Mouse (Mus musculus): ENCODE measurements at regions not wholly inside any gene's neighbourhood (a gene's known extent, or its start where the extent isn't known, plus 50 kb on each side); places are given as distances from the start of the nearest gene placed in this dataset.

DNA sequence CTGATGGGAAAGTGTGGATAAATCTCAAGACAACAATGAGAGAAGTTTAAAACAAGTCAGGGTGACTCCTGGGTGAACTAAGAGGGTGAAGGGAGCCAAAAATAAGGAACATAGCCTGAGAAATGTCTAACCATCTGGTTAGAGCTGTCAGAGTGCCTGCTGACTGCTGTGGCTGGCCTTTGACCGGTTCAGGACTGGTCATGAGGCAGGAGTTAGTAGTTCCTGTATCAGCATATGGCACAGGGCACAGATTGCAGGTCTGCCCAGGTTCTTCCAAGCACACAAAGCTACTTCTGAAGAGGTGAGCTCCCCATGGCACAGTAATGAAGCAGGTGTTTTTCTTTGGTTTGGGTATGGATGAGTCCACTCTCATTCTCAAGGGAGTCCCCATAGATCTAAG, 302.0 kb downstream of the Cd109 start:
- DNase-seq = no peak

DNA sequence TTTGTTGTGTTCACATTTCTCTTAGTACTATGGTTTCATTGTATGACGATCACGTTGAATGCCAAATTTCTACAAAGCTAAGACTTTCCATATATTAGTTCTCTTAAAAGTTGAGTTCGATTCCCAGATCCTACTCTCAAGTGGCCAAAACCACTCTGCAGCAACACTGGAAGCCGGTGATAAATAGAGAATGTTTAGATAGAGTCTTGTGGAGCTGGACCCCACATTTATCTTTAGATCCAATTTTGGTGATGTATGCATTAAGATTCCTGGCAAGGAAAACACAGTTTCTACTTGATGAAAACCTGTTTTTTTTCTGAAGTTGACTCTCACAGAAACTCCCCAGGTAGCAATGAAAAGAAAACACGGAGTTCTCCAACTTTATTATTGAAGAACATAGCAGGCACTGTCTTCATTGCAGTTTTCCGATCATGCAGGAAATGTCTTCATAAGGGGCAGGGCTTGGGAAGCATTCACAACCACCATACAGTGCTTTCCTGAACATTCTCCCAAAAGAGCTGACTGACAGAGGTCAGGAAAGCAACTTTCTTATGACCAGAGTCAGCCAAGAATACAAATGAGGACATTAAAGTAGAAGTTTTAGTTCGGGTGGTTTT, 310.7 kb downstream of the Cd109 start:
- no peak for DNase-seq

DNA sequence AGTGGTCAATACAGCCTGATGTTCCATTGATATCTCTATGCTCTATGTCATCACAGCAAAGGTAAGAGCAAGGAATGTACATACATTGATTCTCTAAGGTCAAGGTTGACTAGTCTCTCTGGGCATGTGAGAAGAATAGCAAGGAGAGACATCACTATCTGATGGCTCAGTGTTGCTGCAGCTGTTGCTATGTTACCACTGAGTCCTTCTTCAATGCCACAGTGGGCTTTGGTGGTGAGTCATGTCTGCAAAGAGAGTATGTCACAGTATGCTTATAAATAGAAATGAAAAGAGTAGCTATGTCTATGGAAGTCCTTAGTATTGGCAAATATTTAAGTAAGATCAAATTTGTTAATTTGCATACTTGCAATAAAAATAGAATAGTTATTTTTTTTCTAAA, 326.3 kb downstream of the Cd109 start:
- DNase-seq = no peak

DNA sequence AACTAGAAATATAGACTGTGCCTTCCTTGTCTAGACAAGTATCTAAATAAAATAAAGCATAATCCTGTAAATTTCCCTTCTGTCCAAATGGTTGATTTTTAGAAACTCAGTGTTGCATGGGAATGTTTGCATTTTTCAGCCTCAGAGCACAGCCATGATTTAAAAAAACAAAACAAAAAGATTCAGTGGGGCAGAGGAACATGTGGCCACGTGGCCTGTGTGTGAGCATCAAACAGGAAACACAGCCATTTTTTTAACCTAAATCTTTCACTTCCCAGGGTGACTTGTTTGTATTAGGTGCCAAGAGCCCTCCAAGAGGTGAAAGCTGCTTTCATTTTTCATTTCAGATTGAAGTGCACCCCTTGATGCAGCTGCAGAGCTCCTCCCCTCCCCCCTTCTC, 349.5 kb downstream of the Cd109 start:
- DNase-seq = no peak

DNA sequence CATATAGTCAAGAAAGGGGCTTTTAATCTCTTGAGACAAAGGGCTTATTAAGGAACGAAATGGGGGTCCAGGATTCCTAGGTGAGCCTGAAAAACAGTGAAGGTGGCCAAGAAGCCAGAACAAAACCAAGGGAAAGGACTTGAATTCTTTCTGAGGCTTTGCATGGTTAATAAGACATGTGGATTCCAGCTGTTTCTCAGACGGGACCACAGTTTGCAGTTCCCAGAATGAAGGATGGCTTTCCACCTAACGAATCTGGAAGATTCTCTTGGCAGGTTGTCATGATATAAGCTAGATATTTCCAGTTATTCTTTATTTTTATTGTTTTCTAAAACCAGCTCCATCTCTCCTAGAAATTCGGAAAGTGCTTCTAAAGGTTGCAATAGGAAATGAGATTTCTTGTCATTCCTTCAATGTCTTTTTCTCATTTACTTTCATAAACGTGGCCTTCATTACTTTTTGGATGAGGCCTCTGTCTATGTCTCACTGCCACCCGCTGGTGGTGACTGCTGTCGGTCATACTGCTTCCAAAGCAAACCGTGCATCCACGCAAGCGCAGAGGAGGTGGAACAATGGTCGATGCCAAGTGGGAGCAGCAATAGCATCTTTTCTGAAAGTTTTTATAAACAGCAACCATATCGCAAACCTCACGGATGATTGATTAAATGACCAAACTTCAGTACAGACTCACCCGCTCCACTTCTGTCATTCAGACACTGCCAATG, 350.0 kb downstream of the Cd109 start:
- DNase-seq = no peak

DNA sequence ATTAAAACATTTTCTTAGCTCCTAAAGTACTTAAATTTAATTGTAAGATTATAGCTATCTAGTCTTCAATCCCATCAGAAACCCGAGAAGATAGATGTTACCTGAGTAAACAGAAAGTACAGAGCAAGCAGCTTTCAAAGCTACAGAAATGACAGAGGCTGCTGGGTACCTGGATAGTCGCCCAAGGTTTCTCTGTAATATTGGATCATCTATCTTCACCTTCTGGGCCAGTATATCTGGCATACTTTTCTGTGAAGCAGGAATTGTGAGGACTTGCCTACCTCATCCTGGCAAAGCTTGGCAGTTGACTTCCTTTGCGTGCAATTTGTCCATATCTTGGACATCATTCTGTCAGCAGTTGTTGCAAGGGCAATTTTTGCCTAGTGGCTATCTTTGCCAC, 356.4 kb downstream of the Cd109 start:
- no peak for DNase-seq

DNA sequence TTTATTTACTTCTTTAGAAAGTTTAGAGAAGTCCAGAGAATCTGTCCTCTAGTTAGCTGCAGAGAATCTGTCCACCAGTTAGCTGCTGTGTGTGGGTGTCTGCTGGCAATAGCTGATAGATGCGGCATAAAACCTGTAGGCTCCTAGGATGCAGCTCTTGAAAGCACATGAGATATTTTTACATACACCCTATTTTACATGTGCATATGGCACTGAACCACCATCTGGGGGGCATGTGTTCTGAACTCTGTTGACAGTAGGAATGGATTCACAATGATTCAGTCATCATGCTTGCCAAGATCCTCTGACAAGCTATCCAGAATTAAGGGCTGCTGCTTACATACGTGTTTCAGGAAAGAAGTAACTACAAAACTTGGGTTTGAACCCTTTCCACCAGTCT, 368.4 kb downstream of the Cd109 start:
- no peak for DNase-seq

DNA sequence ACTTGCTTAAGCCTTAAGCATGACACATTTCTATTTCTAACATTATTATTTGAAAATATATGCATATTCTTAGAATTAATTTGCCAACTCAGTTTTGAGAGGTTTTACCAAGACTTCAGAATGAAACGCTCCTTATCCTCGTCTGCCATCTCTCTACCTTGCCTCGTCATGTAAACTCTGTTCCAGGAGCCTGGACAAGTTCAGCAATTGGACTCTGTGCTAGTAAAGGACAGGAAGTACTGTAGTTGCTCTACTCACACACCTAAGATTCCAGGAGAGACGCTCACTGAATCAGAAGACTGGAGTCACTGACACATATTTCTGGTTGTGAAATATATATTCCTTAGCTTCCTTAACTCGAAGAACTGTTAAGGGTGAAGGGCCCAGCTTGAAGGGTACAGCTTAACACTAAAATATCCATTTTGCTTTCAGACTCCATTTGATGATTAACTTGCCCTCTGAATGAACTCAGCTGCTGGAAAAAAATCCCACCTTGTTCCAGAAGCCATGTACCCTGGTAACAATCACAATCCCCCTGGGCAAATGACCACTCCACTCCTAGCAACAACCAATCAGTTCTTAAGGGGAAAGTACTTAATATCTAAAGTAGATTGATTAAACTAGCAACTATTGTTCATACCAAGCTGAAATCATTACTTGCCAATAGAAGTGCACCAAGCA, 370.0 kb downstream of the Cd109 start:
- DNase-seq = no peak

DNA sequence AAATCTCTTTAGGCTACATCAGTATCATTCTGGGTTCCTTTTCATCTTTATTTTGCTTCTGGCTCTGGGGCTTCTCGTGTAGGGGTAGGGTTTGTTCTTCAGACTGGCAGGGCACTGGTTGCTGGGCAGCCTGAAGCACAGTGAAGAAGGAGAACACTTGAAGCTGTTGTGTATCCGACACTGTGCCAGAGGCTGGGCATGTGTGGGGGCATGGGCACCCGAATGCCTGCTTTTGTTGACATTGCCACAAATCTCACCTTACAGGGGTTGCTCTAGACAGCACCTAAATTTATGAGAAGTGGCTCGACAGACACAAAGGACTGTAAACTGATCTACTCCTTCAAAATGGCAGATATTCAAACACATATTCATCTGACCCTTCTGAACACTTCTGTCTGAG, 376.0 kb downstream of the Cd109 start:
- no peak for DNase-seq

DNA sequence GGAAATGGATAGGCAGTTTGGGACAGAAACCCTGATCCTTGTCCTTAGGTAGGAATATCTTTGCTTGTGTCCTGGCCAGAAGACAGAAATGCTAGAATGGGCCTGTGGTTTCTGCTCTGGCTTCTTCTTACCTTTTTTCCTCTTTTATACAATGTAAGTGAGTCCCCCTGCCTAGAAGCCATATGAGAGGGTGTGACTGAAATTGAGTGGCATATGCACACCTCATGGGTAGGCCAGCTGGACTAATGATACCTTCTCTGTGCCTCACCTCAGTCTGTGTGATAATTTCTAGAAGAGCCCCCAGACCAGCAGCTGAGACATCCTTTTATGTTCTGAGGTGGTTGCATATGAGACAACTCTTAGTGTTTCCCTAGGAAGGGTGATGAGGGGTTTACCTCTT, 385.7 kb downstream of the Cd109 start:
- no peak for DNase-seq

DNA sequence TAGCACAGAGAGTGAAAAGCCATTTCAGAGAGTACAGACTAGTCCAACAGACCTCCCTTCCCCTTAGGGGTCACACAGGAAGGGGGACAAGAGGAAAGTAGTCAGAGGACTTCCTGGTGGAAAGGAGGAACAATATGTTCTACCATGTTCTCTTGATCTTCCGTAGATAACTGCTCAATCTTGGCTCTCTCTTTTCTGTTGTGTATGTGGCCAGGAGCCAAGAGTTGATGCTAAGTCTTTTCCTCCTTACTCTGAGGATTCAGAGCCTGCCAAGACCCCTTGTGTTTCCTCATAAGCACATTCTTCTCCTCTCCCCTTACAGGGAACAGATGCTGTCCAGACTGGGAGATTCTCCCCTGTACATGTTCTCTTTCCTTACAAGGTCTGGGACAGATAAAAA, 386.6 kb downstream of the Cd109 start:
- no peak for DNase-seq

DNA sequence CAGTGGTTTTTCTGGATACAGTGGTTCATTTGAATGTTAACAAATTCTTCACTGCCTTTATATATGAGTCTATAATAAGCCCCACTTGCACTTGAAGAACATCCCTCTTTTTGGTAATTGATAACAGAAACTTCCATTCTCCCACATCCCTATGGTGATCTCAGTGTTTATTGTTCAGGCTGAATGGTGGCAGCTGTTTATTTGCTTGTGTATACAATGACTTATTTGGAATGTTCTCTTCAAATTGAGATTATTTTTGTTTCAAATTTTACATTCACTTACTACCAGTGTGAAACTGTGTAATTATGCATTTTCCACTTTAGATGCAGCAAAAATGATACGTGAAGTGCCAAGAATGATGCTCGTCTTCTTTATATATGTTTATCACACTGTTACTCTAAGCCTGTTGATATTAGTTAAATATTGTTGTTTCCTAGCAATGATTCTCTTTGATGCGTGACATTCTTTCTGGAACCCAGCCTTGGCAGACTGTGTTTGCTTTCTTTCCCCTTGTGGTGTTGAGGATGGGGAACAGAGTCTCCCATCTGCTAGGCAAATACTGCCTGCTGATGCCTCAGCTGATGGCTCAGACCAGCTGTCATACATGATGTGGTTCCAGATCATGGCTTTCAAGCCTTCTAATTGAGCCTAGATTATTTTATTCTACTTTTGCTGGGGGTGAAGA, 389.1 kb downstream of the Cd109 start:
- no peak for DNase-seq

DNA sequence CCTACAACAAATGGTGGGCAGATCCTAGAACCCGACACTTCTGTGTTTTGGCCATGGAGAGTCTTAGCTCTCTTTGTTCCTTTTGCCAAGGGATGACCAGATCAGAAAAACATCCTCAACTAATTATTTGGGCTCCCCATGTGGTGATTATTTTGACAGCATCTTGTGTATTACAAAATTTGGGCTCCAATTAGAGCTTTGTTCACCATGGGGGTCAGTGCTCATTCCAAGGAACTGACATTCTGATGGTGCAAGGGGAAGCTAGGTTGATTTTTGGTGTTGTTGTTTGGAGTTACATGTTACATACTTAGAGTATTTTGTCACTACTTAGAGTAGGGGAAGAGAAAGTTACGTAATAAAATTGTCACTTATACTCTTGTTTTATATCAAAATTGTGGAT, 406.9 kb downstream of the Cd109 start:
- no peak for DNase-seq

DNA sequence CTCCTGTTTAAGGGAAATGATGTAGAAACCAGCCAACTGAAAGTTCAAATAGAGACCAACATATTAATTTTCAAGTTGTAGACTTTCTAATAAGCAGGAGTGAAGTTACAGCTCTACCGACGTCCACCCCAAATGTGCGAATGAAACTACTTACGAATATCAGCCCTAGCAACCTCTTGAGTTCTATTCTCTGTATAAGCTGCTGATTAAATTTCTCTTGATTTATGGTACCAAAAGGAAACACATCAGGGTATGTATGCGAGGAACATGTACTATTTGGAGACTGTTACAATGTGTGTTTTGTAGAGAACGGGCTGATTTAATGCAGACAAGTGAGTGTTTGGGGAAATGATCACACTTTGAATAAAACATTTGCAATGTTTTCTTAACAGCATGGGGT, 412.9 kb downstream of the Cd109 start:
- no peak for DNase-seq

DNA sequence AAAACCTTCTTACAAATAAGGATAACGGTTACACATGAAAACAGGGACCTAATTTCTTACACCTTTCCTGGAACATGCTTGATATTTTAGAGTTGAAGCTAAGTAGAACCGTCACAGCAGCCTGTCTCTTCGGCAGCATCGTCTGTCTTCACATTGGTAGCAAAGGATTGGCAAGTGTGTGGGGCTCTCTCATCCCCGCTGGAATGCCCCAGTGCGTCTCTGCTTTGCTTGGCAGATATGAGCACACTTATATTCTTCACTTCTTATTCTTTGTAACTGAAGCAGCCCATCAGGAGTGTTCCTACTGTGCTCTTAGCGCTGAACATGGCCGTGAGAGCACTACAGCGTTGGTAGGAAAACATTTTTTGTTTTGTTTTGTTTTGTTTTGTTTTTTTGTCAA, 414.1 kb downstream of the Cd109 start:
- DNase-seq = no peak

DNA sequence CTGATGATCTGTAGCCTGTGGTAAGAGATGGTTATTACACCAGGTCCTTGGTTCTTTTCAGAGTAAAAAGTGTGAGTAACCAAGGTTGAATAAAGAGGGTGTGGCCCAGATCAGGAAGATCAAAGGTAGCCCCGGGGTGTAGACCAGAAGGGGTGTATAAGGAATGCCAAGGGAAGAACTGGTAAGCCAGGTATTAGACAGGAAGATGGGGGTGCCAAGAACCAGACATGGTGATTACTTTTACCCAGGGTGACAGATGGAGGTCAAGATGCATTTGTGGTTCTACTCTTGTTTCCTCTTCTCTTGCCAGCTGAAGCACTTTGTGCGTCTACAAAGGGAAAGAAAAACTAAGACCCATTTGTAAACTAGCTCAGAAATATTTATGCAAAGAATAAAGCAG, 420.3 kb downstream of the Cd109 start:
- DNase-seq = no peak

DNA sequence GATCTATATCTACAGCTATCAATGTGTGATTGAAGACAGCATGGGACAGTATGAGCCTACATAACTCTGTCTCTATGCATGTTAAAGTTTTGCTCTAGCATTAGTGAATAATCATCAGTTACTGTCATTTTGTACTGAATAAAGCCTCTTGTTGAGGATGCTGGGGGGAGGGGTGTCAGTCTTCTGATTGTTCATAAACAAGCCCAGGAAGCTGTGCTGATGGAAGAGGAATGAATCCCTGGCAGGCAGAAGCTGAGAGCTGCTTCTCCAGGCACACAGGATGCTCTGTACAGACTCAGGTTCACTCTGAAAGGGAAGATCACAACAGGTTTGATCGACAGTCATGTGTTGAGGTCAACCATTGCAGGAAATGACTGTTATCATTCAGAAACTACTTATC, 421.7 kb downstream of the Cd109 start:
- DNase-seq = no peak

DNA sequence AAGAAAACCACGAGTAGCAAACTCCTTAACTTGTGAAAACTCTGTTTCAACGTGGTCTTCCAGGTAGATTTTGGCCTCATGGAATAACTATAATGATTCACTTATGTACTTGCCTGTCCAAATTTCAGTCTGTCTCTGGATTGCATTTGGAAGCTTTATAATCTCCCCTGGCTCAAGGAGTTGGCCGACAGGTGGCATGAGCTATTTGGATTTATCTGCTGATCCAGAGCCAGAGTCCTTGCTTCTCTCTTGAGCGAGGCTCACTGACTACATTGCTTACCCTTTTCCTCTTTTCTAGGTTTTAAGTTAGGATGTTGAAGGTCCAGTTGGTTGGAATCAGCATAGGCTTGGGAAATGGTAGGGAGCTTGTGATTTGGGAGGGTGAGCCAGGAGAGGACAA, 423.6 kb downstream of the Cd109 start:
- DNase-seq = no peak

DNA sequence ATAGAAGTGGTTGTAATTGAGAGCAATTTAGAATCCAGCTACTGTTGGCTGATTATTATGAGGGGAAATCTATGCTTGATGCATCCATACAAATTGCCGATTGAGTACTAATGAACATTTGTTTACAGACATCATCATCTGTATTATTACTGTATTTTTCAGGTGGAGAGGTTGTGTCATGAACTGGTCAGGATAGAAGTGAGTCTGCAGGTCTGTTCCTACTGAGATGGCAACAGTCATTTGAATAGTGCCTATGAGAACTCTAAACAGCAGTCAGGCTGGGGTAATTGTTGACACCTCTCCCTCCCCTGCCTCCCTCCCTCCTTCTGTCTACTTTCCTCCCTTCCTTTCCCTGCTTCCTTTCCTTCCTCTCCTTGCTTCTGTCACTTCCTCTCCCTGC, 429.0 kb downstream of the Cd109 start:
- DNase-seq = no peak

DNA sequence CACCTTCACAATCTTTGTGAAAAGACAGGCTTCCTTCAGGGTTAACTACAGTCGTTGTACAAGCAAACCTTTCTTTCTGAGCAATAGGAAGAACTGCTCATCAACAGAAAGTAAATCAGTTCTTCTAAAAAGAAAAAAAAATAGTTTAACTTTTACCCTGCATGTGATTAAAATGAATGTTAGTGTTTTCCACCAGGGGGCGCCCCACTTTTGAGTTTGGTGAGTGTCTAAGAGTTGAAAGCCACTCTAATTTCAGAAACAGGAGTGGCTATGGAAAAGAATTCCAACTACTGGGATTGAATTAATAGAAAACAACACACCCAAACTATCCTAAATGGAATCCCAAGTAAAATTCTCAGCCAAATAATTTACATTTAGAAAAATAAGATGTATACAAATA, 430.0 kb downstream of the Cd109 start:
- DNase-seq = no peak

DNA sequence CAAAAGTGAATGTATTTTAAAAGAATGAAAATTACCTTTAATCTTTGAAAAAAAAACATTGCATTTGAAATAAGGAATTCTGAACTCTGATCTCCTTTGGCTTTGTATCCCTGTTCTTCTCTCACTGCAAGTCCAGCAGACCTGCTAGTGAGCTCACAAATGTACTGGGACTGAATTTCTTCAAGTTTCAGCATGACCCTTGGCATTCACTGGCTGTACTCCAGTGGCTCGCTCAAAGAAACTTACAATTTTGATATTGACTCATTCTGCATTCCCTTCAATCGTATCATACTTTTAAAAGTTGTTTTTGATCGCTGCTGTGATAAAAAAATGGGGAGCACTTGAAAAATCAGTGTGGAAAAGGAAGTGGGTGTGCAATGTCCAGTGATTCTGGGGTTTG, 456.6 kb downstream of the Cd109 start:
- no peak for DNase-seq

DNA sequence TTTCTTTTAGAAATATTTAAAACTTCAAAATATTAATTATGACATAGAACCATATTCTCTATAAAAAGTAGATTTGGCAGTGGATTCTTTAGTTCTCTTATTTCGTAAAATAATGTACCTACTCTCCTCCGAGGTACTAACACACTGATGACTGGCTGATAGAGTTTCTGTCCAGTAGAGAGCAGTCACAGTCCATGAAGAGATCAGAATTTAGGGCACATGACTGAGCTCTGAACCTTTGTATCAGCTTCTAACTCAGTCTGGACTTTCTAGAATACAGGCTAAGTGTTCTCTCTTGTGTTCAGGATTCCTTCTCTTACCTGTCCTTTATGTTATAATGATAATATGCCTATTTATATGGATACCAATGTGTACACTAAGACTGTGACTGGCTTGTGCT, 494.3 kb downstream of the Cd109 start:
- DNase-seq = no peak

DNA sequence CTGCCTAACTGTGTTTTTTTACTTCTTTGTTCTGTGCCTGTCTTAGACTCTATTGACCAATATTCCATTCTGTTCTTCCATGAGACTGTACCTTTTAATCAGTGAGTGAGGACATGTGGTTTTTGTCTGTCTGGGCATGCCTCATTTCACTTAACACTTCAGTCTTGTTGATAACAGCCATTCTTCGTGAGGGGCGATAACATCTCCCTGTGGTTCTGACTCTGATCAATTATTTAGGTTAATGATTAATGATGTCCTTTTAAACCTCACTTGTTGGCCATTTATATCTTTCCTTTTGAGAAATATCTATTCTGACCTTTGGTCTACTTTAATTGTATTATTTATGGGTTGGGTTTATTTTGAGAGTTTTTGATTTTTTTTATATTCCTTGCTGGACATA, 496.0 kb downstream of the Cd109 start:
- no peak for DNase-seq

DNA sequence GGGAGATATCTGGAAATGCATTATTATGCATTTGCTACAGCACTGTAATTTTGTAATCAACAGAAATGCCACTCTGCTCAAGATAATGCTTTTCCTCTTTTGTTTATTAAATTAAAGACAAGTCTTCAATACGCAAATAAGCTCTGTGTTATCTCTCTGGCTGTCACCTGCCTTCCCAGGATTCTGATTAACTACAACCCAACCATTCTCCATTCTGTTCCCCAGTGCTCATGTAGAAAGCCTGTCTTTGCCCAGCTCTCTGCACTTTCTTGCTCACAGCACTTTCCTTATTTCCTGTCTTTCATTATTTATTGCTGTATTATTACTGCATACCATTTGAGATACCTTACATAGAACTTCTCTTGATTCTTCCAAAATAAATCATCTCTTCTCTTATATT, 525.6 kb downstream of the Cd109 start:
- no peak for DNase-seq
